Mouse (Mus musculus): ENCODE measurements around the gene Tcp10a. TPM values are rescaled to one million over a fixed set of nuclear protein-coding genes. Genes with fewer than 3 reads are reported as not detected.
"Not testable (repeated sequence)": the region's sequence is repeated elsewhere in the genome, so short reads cannot be mapped to it uniquely, and the experiment has no call there.

Gene Tcp10a
- polyA plus RNA-seq (2016; fragmentation: Nextera tagmentation; extraction: Ambion mirVana), result 0.09 TPM in 1 of 2 replicates, not detected in the other

DNA sequence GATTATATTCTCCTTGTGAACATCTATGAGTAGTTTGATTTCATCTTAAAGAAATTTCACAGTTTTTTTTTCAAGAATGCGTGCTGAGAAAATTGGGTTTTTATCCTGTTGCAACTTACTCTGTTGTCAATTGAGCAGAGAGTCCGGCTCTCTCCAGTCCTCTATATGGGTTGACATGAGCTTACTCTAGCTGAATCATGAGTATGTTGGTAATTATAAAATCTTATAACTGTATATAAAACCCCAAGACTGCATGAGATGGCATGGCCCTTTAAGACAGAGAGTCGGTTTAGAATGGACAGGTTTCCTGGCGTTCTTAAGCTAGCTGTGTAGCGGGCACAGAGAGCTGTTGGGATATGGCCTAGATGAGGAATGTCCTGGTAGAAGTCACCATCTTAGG lies at the start of gene Tcp10a:
Tcp10a (plus strand) TSS at position 301 of the 400 bp plus-strand sequence.
- H3K27ac ChIP-seq; DNase-seq (ENCODE audit: low spot score); H3K4me1 ChIP-seq (replicated peaks); H3K27me3 ChIP-seq (ENCODE audit: insufficient read depth, poor library complexity, severe bottlenecking); H3K36me3 ChIP-seq; H3K4me3 ChIP-seq; H3K9me3 ChIP-seq: not testable (repeated sequence)
- WGBS, result 95% methylated on average over 5 of the region's 5 CpGs

DNA sequence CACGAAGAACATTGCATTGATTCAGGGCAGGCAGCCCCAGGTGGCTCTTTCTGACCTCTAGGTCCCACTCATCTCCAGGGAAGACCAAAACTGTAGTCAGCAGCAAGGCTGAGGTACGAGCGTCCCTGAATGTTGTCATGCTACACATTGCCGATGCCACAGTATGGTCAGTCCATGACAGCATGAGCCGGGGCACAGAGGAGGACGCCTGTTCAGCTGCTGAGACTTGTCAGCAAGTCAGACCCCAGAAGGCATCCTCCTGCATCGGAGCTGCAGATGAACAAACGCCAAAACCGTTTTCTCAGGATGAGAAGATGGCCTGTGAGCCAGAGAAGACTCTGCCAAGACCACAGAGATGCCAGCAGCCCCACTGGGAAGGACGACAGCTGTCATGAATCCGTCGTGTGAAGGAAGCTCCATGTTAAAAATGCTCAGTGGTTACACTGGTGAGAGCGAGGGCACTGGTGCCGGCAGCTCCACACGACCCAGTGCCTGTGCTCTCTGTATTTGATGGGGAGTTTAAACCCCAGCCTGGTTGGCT lies 45.7 kb upstream of the Tcp10a start:
- Histone ChIP-seq H3K4me3 (no peak overlapping the region), H3K27ac (no peak overlapping the region), H3K27me3 (ENCODE audit: insufficient read depth, poor library complexity, severe bottlenecking) (no peaks in the 10 kb centered on the region), H3K9me3 (no peaks in the 10 kb centered on the region), H3K4me1 (replicated peaks) (no peaks in the 10 kb centered on the region), H3K36me3 (peaks cover 81% of the 10 kb centered on the region)
- no peak for DNase-seq (ENCODE audit: low spot score)
- 91% methylated on average over 15 of the region's 15 CpGs for WGBS

DNA sequence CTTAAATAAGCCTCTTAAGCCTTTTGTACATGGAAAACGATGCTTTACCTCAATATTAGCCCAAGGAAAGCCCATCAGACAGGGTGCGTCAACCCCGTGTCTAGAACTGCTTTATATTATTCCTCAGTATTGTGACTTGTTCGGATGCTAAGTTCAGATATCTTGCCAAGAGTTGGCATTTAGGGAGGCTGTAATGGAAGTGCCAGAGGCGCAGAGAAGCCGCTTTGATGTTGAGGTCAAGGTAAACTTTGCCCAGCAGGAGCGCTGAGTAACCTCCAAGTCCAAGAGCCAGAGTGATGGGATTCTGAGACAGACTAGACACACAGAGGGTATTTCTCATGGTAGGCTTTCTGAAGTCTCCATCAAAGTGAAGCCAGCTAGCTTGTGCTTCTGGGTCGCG lies 45.2 kb upstream of the Tcp10a start:
- 93% methylated on average over 9 of the region's 9 CpGs for WGBS

DNA sequence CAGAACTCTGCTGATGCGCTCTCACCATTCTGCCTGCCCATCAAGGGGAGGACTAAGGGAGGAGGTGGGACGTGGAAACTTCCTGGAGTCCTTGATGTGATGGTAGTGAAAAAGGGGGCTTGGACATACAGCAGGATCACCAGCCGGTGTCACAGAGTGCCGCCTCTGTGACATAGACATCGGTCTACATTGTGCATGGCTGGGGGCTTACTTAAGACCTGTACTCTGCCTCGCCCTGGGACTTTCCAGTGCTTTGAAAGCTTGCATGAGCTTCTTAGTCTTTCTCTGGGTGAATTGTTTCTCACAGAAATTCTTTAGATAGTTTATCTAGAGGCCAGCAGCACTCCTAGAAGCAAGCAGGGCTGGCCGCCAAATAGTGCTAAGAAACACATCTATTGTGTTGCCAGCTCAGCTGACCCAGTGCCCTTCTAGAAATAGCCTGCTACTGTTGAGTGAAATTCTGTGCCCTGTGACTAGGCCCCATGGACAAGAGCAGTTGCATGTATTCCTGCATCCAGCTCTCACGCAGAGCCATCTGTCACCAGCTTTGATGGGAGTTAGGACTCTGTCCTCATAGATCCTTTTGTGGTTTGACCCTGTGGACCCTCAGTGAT lies 40.0 kb upstream of the Tcp10a start:
- no peak overlapping the region for H3K4me3 ChIP-seq
- peaks cover 67% of the 10 kb centered on the region for H3K36me3 ChIP-seq
- no peak for DNase-seq (ENCODE audit: low spot score)
- H3K9me3 ChIP-seq, result no peaks in the 10 kb centered on the region
- no peak overlapping the region for H3K27ac ChIP-seq
- H3K4me1 ChIP-seq (replicated peaks), result peaks cover 8% of the 10 kb centered on the region; the same call in 1 of the 2 replicates
- no peaks in the 10 kb centered on the region for H3K27me3 ChIP-seq (ENCODE audit: insufficient read depth, poor library complexity, severe bottlenecking)
- 84% methylated on average over 8 of the region's 8 CpGs for WGBS

More for the DNA sequence above, 45.2 kb upstream of the Tcp10a start:
- H3K4me1 ChIP-seq (replicated peaks), result peaks cover 4% of the 10 kb centered on the region; the same call in 1 of the 2 replicates
- H3K27ac ChIP-seq, result no peak overlapping the region
- no peak for DNase-seq (ENCODE audit: low spot score)
- no peaks in the 10 kb centered on the region for H3K27me3 ChIP-seq (ENCODE audit: insufficient read depth, poor library complexity, severe bottlenecking)
- no peak overlapping the region for H3K4me3 ChIP-seq
- no peaks in the 10 kb centered on the region for H3K9me3 ChIP-seq
- H3K36me3 ChIP-seq, result peaks cover 83% of the 10 kb centered on the region

DNA sequence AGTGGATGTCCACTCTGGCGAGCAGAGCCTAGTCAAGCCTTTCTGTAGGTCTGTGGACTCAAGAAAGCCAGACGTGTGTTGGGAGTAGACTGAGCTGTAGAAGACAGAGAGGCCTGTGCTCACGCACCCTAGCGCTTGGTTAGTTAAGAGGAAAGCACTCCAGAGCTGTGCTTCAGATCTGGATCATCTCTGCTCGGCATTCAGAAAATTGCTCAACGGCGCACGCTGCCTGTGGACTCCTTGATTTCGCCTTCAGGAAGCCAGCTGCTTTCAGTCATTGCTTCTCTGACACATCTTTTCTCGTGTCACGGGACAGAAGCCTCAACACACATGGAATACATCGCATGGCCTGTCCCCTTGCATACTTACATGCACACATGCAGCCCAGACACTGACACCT lies 39.2 kb upstream of the Tcp10a start:
- H3K27ac ChIP-seq, result peak overlapping the region; percentile 23; the same call in 1 of the 2 replicates
- H3K36me3 ChIP-seq, result peaks cover 67% of the 10 kb centered on the region
- WGBS, result 91% methylated on average over 12 of the region's 12 CpGs
- H3K9me3 ChIP-seq, result no peaks in the 10 kb centered on the region
- H3K4me3 ChIP-seq, result no peak overlapping the region
- peaks cover 8% of the 10 kb centered on the region; the same call in 1 of the 2 replicates for H3K4me1 ChIP-seq (replicated peaks)
- DNase-seq (ENCODE audit: low spot score), result no peak
- no peaks in the 10 kb centered on the region for H3K27me3 ChIP-seq (ENCODE audit: insufficient read depth, poor library complexity, severe bottlenecking)

DNA sequence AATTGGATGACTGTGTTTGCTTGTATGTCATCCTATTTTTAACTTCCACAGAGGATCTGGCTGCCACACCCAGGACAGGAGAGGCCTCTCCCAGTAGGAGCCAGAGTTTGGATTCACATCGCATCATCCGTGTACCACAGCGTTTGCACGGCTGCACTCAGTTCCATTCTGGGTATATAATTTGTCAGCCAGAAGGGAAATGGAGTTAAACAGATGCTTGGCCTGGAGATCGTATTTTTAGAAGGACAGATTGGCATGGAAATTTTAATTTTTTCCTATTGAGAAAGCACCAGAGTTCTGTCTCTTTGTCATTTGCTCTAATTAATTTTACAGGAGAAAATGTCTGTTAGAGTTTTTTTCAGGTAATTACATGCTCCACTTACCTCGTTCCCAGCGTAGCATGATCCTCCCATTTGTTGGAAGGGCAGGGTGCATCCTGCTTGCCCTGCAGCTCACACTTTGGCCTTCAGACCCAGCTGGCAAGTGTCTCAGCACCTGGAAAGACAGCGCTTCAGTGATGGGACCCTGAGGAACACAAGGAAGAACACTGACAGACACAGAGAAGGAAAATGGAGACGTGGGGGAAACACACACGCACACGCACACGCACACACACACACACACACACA lies 37.9 kb upstream of the Tcp10a start:
- no peaks in the 10 kb centered on the region for H3K27me3 ChIP-seq (ENCODE audit: insufficient read depth, poor library complexity, severe bottlenecking)
- H3K36me3 ChIP-seq, result peaks cover 72% of the 10 kb centered on the region
- H3K9me3 ChIP-seq, result no peaks in the 10 kb centered on the region
- no peak for DNase-seq (ENCODE audit: low spot score)
- no peak overlapping the region for H3K27ac ChIP-seq
- peaks cover 8% of the 10 kb centered on the region for H3K4me1 ChIP-seq (replicated peaks)
- no peak overlapping the region for H3K4me3 ChIP-seq
- 91% methylated on average over 12 of the region's 12 CpGs for WGBS

DNA sequence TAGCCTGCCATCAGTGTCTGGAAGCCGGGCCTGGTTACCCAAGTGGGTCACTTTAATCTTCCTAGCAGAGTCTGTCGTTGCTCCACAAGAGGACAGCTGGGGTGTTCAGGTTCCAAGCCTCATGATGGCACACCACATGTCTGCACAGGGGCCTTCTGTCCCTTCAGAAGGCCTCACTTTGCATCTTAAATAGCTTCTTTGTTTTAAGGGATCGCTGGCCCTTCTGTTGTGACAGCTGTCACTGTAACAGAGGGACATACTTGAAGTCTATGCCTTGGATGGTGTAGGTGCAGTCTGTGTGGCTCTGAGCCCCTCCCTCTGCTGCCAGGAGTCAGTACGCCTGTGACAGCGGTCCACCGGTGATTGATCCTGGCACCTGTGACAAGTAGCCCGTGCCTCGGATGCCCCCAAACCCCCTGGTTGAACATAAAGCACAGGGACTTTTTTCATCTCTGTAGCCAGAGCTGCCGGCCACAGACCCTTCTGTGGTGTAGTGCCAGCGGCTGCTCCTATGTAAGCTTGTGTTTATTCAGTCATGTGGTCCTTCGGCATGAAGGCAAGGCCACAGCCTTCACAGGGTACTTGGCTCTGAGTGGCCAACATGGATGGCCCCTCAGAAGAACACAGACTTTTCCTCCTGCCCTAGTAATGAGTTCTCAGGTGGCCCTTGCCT lies 32.3 kb upstream of the Tcp10a start:
- H3K27me3 ChIP-seq (ENCODE audit: insufficient read depth, poor library complexity, severe bottlenecking), result no peaks in the 10 kb centered on the region
- peaks cover 73% of the 10 kb centered on the region for H3K36me3 ChIP-seq
- WGBS, result 81% methylated on average over 11 of the region's 11 CpGs
- H3K27ac ChIP-seq, result 0 out of 2 replicates have a peak overlapping the region, but pooled peaks have one; percentile 16
- H3K4me1 ChIP-seq (replicated peaks), result peaks cover 10% of the 10 kb centered on the region
- DNase-seq (ENCODE audit: low spot score), result no peak
- no peak overlapping the region for H3K4me3 ChIP-seq
- no peaks in the 10 kb centered on the region for H3K9me3 ChIP-seq

DNA sequence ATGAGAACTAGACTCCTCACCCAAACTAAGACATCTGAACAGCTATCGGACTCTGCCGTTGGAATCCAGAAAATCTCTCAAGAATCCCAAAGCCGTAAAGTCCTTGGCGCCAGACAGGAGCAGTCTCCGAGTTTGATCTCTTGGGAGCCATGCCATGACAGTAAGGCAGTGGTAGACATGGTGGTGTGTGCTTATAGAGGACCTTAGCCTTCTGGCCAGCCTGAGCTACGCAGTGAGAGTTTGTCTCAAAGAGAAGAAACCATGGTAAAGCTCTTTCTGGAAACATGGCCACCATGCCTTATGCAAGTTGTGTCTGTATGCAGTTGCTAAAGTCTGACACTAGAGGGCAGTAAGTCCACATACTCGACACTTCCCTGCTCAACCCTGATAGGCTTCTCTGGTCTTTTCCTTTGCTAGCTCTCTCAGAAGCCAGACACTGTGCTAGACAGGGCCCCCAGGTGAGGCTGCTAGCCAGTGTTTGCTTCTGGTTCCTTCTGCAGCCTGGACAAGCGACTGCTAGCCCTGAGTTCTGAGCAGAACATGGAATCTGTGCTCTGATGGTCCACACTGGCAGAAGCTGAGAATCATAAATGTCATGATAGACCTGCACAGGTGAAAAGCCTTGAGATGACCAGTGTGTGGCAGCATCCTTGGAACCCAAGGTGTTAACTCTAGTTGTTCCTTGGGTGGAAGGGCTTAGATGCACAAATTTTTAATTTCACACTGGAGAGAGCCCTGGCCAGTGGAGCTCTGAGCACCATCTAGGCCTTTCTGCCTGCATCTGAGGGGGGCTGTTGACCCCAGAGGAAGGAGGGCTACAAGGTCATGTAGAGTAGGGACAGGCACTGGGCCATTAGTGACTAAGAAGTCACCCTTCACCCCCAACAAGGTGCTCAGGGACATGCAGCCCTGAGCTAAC lies 17.9 kb upstream of the Tcp10a start:
- 67% methylated on average over 8 of the region's 8 CpGs for WGBS
- H3K27me3 ChIP-seq (ENCODE audit: insufficient read depth, poor library complexity, severe bottlenecking); H3K4me1 ChIP-seq (replicated peaks); H3K36me3 ChIP-seq; DNase-seq (ENCODE audit: low spot score); H3K27ac ChIP-seq; H3K9me3 ChIP-seq; H3K4me3 ChIP-seq: not testable (repeated sequence)

DNA sequence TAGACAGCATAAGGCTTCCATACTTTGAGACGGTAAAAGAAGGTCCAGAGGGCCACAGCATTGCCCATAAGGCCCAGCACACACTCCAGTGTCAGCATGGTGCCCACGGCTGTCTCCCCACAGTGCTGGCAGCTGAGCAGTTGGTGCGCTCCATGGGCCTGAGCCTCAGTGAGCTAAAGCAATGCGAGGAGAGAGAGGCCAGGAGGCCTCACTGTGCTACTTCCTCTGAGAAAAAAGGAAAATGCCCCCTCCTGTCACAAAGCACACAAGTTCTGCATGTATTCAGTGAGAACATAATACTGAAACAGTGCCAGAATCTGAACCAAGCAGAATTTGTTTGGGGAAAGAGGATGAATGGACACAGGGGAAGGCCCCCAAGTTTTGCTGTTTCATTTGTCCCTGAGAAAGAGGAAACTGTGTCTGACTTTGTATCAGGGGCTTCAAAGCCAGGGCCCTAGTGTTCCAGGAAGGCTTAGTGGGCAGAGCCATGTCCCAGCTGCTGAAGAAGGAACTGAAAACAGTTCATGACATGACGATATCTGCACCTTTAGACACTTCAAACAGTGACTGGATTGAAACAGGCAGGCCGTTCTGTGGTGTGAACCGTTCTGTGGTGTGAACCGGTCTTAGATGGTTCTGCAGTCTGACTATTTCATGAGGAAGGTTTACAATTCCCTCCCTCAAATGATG lies 8.6 kb upstream of the Tcp10a start:
- DNase-seq (ENCODE audit: low spot score); H3K36me3 ChIP-seq; H3K4me1 ChIP-seq (replicated peaks); H3K9me3 ChIP-seq; H3K27ac ChIP-seq; H3K4me3 ChIP-seq; H3K27me3 ChIP-seq (ENCODE audit: insufficient read depth, poor library complexity, severe bottlenecking): not testable (repeated sequence)
- WGBS, result 86% methylated on average over 8 of the region's 8 CpGs

DNA sequence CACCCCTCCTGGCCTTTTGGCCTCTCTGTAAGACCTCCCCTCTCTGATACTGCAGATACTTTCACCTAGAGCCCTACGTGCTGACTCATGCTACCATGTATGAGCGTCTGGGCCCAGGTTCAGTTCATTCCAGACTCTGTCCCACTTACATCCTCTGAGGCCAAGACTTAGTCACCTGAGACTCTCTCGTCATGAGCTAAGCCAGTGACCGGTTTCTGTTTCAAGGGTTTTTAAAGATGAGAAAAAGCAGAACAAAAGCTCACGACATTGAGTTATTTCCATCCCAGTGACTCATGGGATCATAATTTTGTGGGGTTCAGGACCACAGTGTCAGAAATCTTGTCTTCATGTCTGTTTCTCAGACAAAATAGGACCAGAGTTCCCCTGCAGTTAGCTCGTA lies 4.7 kb upstream of the Tcp10a start:
- not testable (repeated sequence) for H3K4me1 ChIP-seq (replicated peaks); H3K27ac ChIP-seq; H3K27me3 ChIP-seq (ENCODE audit: insufficient read depth, poor library complexity, severe bottlenecking); H3K36me3 ChIP-seq; H3K9me3 ChIP-seq; H3K4me3 ChIP-seq; DNase-seq (ENCODE audit: low spot score)
- WGBS, result 88% methylated on average over 6 of the region's 6 CpGs

DNA sequence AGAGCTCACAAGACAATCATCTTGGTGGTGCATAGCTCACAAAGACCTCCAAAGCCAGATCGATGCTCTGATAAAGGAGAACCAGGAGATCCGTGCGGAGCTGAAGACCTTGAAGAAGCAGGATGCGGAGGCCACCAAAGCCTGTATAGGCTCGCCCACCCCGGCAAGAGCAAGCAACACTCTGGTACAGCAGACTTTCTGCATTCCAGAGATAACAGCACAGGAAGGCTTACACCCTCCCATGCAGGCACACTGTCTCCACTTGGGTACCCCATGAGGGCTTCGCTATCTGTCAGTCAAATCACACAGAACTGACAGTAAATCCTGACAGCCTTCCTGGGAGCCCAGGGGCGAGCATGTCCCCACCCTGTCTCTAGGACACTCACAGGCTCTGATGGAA lies 2.0 kb downstream of the Tcp10a start:
- H3K4me3 ChIP-seq; H3K9me3 ChIP-seq; H3K27me3 ChIP-seq (ENCODE audit: insufficient read depth, poor library complexity, severe bottlenecking); H3K27ac ChIP-seq; H3K36me3 ChIP-seq; H3K4me1 ChIP-seq (replicated peaks); DNase-seq (ENCODE audit: low spot score): not testable (repeated sequence)
- WGBS, result 89% methylated on average over 8 of the region's 8 CpGs

DNA sequence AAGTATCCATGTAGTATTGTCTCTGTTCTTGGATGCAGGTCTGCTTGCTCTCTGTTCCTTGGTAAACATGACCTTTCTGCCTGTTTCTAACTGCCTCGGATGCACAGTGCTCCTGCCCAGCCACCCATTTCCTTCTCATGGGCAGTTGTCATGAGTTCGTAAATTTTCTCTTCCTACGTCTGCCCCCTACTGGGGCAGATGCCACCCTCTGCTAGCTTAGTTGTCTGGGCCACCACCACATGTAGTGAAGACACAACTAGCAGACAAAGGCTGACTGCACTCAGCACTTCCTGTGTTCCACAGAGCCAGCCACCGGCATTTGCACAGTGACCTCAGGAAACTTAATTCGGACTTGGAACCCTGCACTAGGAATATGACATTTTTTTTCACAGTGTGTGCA lies 8.3 kb downstream of the Tcp10a start:
- not testable (repeated sequence) for DNase-seq (ENCODE audit: low spot score); H3K36me3 ChIP-seq; H3K4me1 ChIP-seq (replicated peaks); H3K9me3 ChIP-seq; H3K4me3 ChIP-seq; H3K27me3 ChIP-seq (ENCODE audit: insufficient read depth, poor library complexity, severe bottlenecking); H3K27ac ChIP-seq
- WGBS, result 87% methylated on average over 3 of the region's 5 CpGs
